Mouse (Mus musculus) kidney, adult 2 months (tissue): ENCODE results near the gene Cacna1d.

ENCODE experiments used
- CTCF ChIP-seq: fragments of 200-500 bp; conservative IDR thresholded peaks from 2 replicates; pipeline ENCODE4 v1.5.1; 2011; ENCODE audit warnings: low read depth, mild to moderate bottlenecking, control low read depth, low read length, moderate library complexity, mixed read lengths; ENCODE audit not compliant: insufficient read depth, insufficient read length
- POLR2A ChIP-seq: fragments of 200-500 bp; IDR thresholded peaks from one replicate; pipeline ENCODE4 v1.6.1; 2011; ENCODE audit warnings: low read depth, low read length, control low read depth

GRCm38 (mm10) chr14:30419046-30419445 lies 72.2 kb downstream of the Cacna1d start:
- TF ChIP-seq POLR2A (no peak), CTCF (no peak)
